Mouse (Mus musculus) lung, postnatal 0 days (tissue): Measurements from ENCODE around the gene Mtx1.

Experiments used
- CTCF ChIP-seq: IDR thresholded peaks from 2 replicates; pipeline ENCODE4 v1.5.1; 2016; ENCODE audit warnings: antibody characterized with exemption, mild to moderate bottlenecking
- EP300 ChIP-seq: IDR thresholded peaks from 2 replicates; pipeline ENCODE4 v1.6.1; 2016; ENCODE audit warnings: antibody characterized with exemption, mild to moderate bottlenecking, control low read depth

- TF ChIP-seq CTCF: no peak
- TF ChIP-seq EP300: no peak
These were observed 63.1 kb downstream of the Mtx1 start for GRCm38 (mm10) chr3:89163643-89164245.
